Mouse (Mus musculus): ENCODE data around the gene Manba. TPM values are rescaled to one million over a fixed set of nuclear protein-coding genes. Genes with fewer than 3 reads are reported as not detected.
A peak's percentile ranks its signal among the peaks of the same experiment; 100 is the strongest.
"Not testable (repeated sequence)": the region's sequence is repeated elsewhere in the genome, so short reads cannot be mapped to it uniquely, and the experiment has no call there.

The Manba gene
- polyA plus RNA-seq, 1 experiment, result 21.7 TPM

DNA sequence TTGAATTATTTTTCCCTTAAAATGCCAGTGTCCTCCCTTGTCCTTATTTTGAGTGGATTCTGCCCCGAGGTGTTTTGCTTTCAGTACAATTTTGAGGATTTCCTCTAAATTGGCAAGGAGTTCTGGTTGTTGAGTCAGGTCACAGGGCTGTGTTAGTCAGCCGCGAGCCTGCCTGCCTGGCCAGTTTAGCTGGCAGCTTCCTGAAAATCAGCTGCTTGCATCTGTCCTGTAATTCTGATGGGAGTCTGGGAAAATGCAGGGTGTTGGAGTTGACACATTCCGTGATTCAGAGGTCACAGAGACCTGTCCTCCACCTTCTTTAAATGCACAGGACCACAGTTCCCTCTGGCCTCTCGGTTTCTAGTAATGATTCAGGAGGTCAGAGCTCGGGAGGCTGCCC, 34.2 kb downstream of the Manba start:
- Histone ChIP-seq H3K4me1 (ENCODE audit: control insufficient read depth, insufficient read depth, low read length) (peaks cover 12% of the 10 kb centered on the region), H3K4me3 (ENCODE audit: insufficient read depth, low read length) (no peak overlapping the region), H3K27ac (ENCODE audit: insufficient read depth, low read length) (peak overlapping the region; percentile 25; the same call in 1 of the 2 replicates)
- TF ChIP-seq POLR2A (IDR thresholded peaks at IDR 0.05; ENCODE audit: low read depth, low read length) (no peak), CTCF (IDR thresholded peaks at IDR 0.05; ENCODE audit: borderline replicate concordance, insufficient read depth, low read length) (no peak)

DNA sequence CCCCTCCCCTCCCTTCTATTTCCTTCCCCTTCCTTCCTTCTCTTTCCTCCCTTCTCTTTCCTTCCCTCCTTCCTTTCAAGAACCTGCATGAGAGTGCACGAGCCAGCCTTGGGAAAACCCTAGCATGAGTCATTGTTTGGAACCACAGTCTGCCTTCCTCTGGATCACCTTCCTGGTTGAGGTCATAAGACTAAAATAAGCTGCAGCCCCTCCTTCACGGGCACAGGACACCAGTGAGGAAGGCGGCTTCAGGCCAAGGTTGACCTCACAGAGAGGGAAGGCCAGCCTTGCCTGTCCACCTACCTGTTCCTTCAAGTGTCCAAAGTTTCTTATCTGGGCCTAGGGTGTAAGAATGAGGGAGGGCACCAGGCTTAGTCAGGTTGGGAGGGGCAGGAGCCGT, 36.6 kb downstream of the Manba start:
- H3K4me1 ChIP-seq (ENCODE audit: control insufficient read depth, insufficient read depth, low read length), result peaks cover 12% of the 10 kb centered on the region
- 0 out of 2 replicates have a peak overlapping the region, but pooled peaks have one; percentile 8 for H3K27ac ChIP-seq (ENCODE audit: insufficient read depth, low read length)
- H3K4me3 ChIP-seq (ENCODE audit: insufficient read depth, low read length), result no peak overlapping the region
- no peak for TF ChIP-seq CTCF (IDR thresholded peaks at IDR 0.05; ENCODE audit: borderline replicate concordance, insufficient read depth, low read length)
- no peak for TF ChIP-seq POLR2A (IDR thresholded peaks at IDR 0.05; ENCODE audit: low read depth, low read length)

DNA sequence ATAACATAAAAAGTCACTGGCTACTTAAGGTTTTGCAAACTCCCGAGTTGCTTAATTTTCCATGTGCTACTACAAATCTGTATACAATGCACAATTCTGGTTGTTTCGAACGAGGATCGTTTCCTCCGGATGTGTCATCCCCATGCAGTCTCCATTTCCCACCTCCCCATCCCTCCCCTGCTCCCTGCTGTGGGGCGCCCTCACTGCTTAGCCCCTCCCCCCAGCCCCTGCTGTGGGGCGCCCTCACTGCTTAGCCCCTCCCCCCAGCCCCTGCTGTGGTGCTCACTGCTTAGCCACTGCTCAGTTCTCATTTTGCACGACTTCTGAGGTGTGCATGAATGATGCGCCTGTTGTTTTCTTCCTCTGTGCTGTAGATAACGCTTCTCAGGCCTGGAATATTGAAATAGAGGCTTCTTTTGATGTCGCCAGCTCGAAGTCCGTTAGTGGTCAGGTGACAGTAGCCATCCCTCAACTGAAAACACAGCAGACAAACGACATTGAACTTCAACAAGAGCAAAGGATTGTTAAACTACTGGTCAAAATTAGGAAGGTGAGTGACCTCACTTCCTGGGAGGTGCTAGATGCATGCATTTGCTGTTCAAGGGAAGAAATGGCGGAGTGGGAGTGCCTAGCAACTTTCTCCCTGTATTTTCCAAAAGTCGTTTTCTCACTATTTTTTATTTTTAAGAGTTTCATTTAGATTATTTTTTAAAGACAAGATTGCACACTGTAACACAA, 37.4 kb downstream of the Manba start:
- TF ChIP-seq CTCF (IDR thresholded peaks at IDR 0.05; ENCODE audit: borderline replicate concordance, insufficient read depth, low read length) (no peak), POLR2A (IDR thresholded peaks at IDR 0.05; ENCODE audit: low read depth, low read length) (no peak)
- Histone ChIP-seq H3K4me1 (ENCODE audit: control insufficient read depth, insufficient read depth, low read length) (peaks cover 15% of the 10 kb centered on the region), H3K4me3 (ENCODE audit: insufficient read depth, low read length) (no peak overlapping the region), H3K27ac (ENCODE audit: insufficient read depth, low read length) (0 out of 2 replicates have a peak overlapping the region, but pooled peaks have one; percentile 8)

DNA sequence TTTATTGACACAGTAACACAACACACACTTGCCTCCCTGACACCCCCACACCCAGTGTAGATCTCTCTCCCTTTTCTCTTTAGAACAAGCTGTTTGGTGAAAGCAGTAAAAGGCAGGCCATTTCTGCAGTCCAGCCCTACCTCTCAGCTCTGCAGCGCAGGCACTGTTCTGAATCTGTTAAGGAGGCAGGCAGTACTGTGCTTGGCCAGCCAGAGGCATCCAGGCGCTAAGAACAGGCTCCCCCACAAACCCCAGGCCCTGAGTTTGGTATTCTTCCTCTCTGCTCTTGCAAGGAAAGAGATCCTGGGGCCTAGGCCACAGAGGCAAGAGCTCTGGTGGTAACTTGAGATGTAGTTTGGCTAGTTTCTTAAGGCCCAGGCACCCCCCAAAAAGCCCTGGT, 39.5 kb downstream of the Manba start:
- not testable (repeated sequence) for H3K27ac ChIP-seq (ENCODE audit: insufficient read depth, low read length); H3K4me3 ChIP-seq (ENCODE audit: insufficient read depth, low read length)
- H3K4me1 ChIP-seq (ENCODE audit: control insufficient read depth, insufficient read depth, low read length), result peaks cover 12% of the 10 kb centered on the region

DNA sequence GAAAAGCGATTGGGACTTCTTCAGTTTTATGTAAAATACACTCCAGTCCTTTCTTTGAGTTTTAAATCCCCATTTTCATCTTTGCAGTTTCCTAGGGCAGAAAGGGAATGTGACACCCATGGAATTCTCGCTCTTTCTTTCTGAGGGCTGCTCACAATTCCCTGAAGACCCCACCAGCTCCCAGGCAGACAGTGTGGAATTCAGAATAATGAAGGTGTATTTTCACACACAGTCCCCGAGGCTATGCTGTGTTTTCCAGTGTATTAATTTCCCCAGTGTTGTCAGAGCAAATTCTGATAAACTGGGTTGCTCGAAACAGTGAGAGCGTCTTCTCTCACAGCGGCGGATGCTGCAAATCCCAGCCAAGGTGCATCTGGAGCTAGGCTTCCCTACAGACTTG, 44.3 kb downstream of the Manba start:
- Histone ChIP-seq H3K27ac (ENCODE audit: insufficient read depth, low read length) (no peak overlapping the region), H3K4me1 (ENCODE audit: control insufficient read depth, insufficient read depth, low read length) (peaks cover 3% of the 10 kb centered on the region; the same call in 1 of the 2 replicates), H3K4me3 (ENCODE audit: insufficient read depth, low read length) (no peak overlapping the region)
- no peak for TF ChIP-seq POLR2A (IDR thresholded peaks at IDR 0.05; ENCODE audit: low read depth, low read length)
- TF ChIP-seq CTCF (IDR thresholded peaks at IDR 0.05; ENCODE audit: borderline replicate concordance, insufficient read depth, low read length), result no peak

DNA sequence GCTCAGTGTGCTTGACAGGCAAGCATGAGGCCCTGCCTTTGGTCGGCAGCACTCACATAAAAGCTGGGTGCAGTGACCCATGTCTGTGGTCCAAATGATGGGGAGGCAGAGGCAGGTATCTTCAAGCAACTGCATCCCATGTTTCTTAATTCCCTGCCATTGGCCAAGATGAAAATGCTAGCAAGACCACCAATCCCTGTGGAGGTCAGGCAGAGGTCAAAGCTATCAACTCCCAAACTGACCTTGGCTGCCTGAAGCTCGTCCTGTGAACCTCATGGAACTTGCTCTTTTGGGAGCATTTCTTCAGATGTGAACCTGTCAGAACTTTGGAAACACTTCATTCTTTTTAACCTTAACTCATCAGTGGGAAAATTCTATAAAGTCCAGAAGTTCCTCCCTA, 46.4 kb downstream of the Manba start:
- TF ChIP-seq POLR2A (IDR thresholded peaks at IDR 0.05; ENCODE audit: low read depth, low read length), result no peak
- TF ChIP-seq CTCF (IDR thresholded peaks at IDR 0.05; ENCODE audit: borderline replicate concordance, insufficient read depth, low read length), result no peak
- peaks cover 3% of the 10 kb centered on the region; the same call in 1 of the 2 replicates for H3K4me1 ChIP-seq (ENCODE audit: control insufficient read depth, insufficient read depth, low read length)
- H3K27ac ChIP-seq (ENCODE audit: insufficient read depth, low read length), result no peak overlapping the region
- no peak overlapping the region for H3K4me3 ChIP-seq (ENCODE audit: insufficient read depth, low read length)

DNA sequence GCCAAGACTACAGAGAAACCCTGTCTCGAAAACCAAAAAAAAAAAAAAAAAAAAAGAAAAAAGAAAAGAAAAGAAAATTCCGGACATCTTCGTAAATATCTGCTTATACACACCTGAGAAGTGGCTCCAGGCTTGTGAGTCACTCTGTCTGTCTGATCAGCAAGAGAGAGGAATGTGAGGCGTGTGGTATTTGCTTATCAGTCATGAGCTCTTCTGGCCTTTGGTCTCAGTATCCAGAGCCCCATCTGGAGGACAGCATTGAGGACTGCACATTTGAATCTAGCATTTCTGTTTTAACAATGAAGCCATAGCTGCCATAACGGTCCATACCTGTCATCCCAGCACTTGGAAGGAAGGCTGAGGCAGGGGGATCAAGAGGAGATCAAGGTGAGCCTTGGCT, 48.7 kb downstream of the Manba start:
- Histone ChIP-seq H3K4me3 (ENCODE audit: insufficient read depth, low read length) (no peak overlapping the region), H3K27ac (ENCODE audit: insufficient read depth, low read length) (no peak overlapping the region), H3K4me1 (ENCODE audit: control insufficient read depth, insufficient read depth, low read length) (no peaks in the 10 kb centered on the region)
- no peak for TF ChIP-seq POLR2A (IDR thresholded peaks at IDR 0.05; ENCODE audit: low read depth, low read length)
- no peak for TF ChIP-seq CTCF (IDR thresholded peaks at IDR 0.05; ENCODE audit: borderline replicate concordance, insufficient read depth, low read length)

DNA sequence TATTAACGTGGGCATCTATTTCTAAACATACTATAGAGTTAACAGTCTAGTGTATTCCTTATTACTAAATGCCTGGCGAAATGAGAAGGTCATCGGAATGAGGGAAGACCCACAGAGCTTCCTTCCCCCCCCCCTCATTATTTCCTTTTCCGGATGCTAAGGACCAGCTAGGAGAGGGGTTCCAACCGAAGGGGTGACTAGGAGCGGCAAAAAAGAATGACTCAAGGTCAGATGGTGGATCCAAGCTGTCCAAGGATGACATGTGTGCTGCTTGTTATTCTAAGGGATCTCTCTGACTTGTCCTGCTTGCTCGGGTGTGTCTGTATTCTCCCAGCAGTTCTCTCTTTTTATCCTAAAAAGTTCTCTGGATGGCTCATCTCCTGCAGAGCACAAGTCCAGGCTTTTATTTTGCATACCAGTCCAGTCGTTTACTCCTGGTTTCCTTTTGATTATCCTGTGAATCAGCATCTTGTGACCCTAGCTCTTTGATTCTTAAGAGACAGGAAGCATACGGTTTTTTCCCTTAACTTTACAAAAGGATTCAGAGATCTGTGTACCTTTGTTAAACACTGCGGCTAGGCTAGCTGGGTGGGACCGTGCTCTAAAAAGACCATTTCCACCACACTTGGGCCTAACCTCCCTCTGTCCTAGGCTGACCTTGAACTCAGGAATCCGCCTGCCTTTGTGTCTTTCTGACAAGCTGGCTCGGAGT, 61.0 kb downstream of the Manba start:
- no peak overlapping the region for H3K4me3 ChIP-seq (ENCODE audit: insufficient read depth, low read length)
- no peak overlapping the region for H3K27ac ChIP-seq (ENCODE audit: insufficient read depth, low read length)
- TF ChIP-seq CTCF (IDR thresholded peaks at IDR 0.05; ENCODE audit: borderline replicate concordance, insufficient read depth, low read length) (no peak), POLR2A (IDR thresholded peaks at IDR 0.05; ENCODE audit: low read depth, low read length) (no peak)
- H3K4me1 ChIP-seq (ENCODE audit: control insufficient read depth, insufficient read depth, low read length), result no peaks in the 10 kb centered on the region

DNA sequence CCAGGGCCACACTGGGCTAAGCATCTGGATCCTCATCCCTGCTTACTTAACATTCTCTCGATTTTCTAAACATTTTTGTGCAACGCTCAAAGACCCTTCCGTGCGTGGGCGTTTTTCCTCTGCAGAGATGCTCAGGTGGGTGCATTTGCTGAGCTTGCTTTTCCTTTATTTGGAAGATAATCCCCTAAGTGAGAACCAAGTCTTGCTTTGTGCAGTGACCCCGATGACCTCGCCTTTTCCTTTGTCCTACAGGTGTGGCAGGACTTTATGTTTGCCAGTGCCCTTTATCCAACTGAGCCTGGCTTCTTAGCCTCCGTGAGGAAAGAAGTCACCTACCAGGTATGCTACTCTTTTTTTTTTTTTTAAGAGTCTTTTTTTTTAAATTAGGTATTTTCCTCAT, 61.9 kb downstream of the Manba start:
- H3K4me1 ChIP-seq (ENCODE audit: control insufficient read depth, insufficient read depth, low read length), result no peaks in the 10 kb centered on the region
- H3K4me3 ChIP-seq (ENCODE audit: insufficient read depth, low read length), result no peak overlapping the region
- H3K27ac ChIP-seq (ENCODE audit: insufficient read depth, low read length), result no peak overlapping the region
- TF ChIP-seq POLR2A (IDR thresholded peaks at IDR 0.05; ENCODE audit: low read depth, low read length) (no peak), CTCF (IDR thresholded peaks at IDR 0.05; ENCODE audit: borderline replicate concordance, insufficient read depth, low read length) (no peak)

DNA sequence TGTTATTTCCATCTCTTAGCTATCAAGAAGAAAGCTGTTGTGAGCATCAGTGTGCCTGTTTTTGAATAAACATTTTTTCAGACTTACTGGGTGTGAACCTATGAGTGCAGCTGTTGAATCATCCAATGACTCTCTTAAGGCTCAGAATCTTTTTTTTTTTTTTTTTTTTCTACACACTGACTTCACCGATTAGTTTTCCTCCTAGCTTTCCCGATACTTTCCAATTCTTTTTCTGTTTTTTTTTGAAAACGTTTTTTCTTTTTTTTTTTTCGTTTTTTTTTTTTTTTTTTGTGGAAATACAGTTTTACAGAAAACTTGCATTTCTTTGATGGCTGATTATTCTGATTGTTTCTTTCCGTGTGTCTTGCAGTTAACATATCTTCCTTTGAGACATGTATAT, 67.5 kb downstream of the Manba start:
- no peak for TF ChIP-seq CTCF (IDR thresholded peaks at IDR 0.05; ENCODE audit: borderline replicate concordance, insufficient read depth, low read length)
- no peak for TF ChIP-seq POLR2A (IDR thresholded peaks at IDR 0.05; ENCODE audit: low read depth, low read length)
- H3K27ac ChIP-seq (ENCODE audit: insufficient read depth, low read length), result no peak overlapping the region
- no peaks in the 10 kb centered on the region for H3K4me1 ChIP-seq (ENCODE audit: control insufficient read depth, insufficient read depth, low read length)
- H3K4me3 ChIP-seq (ENCODE audit: insufficient read depth, low read length), result no peak overlapping the region
